Mouse (Mus musculus): Measurements from ENCODE around the gene Mlxipl. TPM values are rescaled to one million over a fixed set of nuclear protein-coding genes. Genes with fewer than 3 reads are reported as not detected.
"Not testable (repeated sequence)": the region's sequence is repeated elsewhere in the genome, so short reads cannot be mapped to it uniquely, and the experiment has no call there.

Mlxipl gene
- 190 and 304 TPM in 2 replicates for polyA plus RNA-seq (2012; rRNA removed)

GRCm38 (mm10) chr5:135089653-135090052 is at the start of gene Mlxipl:
Gene Mlxipl, plus strand, starts transcription at chr5:135089890.
- WGBS = 2% methylated on average over 39 of the region's 39 CpGs
- H3K27me3 ChIP-seq (ENCODE audit: control insufficient read depth, insufficient read depth, low read length) = no peaks in the 10 kb centered on the region; the same call in 1 of the 2 replicates
- H3K4me1 ChIP-seq (ENCODE audit: control insufficient read depth, insufficient read depth, insufficient read length, low read length) = peaks cover 11% of the 10 kb centered on the region
- H3K36me3 ChIP-seq (ENCODE audit: control insufficient read depth, insufficient read depth, low read length) = no peaks in the 10 kb centered on the region
- H3K27ac ChIP-seq (ENCODE audit: insufficient read depth, low read depth, low read length) = peak within 1 kb of the TSS; percentile 5; the same call in 1 of the 2 replicates
- peak; percentile 29; the same call in 1 of the 2 replicates for TF ChIP-seq POLR2A (IDR thresholded peaks at IDR 0.05; ENCODE audit: low read depth, low read length)
- 0 out of 2 replicates have a peak, but pooled peaks have one; percentile 23 for TF ChIP-seq CTCF (IDR thresholded peaks at IDR 0.05; ENCODE audit: extremely low read depth, insufficient read length, insufficient replicate concordance, low read depth, low read length)
- H3K4me3 ChIP-seq (ENCODE audit: low read depth, low read length) = peak within 1 kb of the TSS; percentile 56

DNA sequence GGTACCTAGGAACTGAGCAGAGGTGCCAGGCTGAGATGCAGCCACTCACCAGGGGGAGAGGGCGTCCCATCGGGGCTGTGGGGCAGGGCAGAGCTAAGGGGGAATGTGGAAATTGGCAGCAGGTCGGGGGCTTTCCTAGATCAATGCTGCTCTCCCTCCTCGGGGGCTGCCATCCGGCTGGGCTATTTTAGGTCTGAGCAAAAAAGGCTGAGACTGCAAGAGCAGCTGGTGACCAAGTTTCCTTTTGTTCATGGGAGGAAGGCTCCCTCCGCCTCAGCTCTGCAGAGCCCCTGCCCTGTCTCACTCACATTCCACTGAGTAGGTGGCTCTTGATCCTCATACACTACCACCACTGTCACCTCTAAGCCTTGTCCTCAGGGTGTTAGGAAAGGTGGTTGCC is 49.6 kb upstream of the Mlxipl start:
- Histone ChIP-seq H3K36me3 (ENCODE audit: control insufficient read depth, insufficient read depth, low read length) (no peaks in the 10 kb centered on the region), H3K4me3 (ENCODE audit: low read depth, low read length) (no peak overlapping the region), H3K27me3 (ENCODE audit: control insufficient read depth, insufficient read depth, low read length) (no peaks in the 10 kb centered on the region), H3K27ac (ENCODE audit: insufficient read depth, low read depth, low read length) (no peak overlapping the region), H3K4me1 (ENCODE audit: control insufficient read depth, insufficient read depth, insufficient read length, low read length) (no peaks in the 10 kb centered on the region)
- 70% methylated on average over 6 of the region's 6 CpGs for WGBS
- no peak for TF ChIP-seq POLR2A (IDR thresholded peaks at IDR 0.05; ENCODE audit: low read depth, low read length)
- TF ChIP-seq CTCF (IDR thresholded peaks at IDR 0.05; ENCODE audit: extremely low read depth, insufficient read length, insufficient replicate concordance, low read depth, low read length) = no peak

GRCm38 (mm10) chr5:135040777-135041176 is 48.9 kb upstream of the Mlxipl start:
- Histone ChIP-seq H3K27ac (ENCODE audit: insufficient read depth, low read depth, low read length) (no peak overlapping the region), H3K4me3 (ENCODE audit: low read depth, low read length) (no peak overlapping the region)

GRCm38 (mm10) chr5:135042105-135042788 is 47.4 kb upstream of the Mlxipl start:
- H3K27me3 ChIP-seq (ENCODE audit: control insufficient read depth, insufficient read depth, low read length) = no peaks in the 10 kb centered on the region
- no peak overlapping the region for H3K27ac ChIP-seq (ENCODE audit: insufficient read depth, low read depth, low read length)
- TF ChIP-seq CTCF (IDR thresholded peaks at IDR 0.05; ENCODE audit: extremely low read depth, insufficient read length, insufficient replicate concordance, low read depth, low read length) (no peak), POLR2A (IDR thresholded peaks at IDR 0.05; ENCODE audit: low read depth, low read length) (no peak)
- H3K36me3 ChIP-seq (ENCODE audit: control insufficient read depth, insufficient read depth, low read length) = no peaks in the 10 kb centered on the region
- no peak overlapping the region for H3K4me3 ChIP-seq (ENCODE audit: low read depth, low read length)
- 64% methylated on average over 21 of the region's 21 CpGs for WGBS
- H3K4me1 ChIP-seq (ENCODE audit: control insufficient read depth, insufficient read depth, insufficient read length, low read length) = no peaks in the 10 kb centered on the region

More at GRCm38 (mm10) chr5:135040777-135041176, 48.9 kb upstream of the Mlxipl start:
- Histone ChIP-seq H3K4me1 (ENCODE audit: control insufficient read depth, insufficient read depth, insufficient read length, low read length) (no peaks in the 10 kb centered on the region), H3K36me3 (ENCODE audit: control insufficient read depth, insufficient read depth, low read length) (no peaks in the 10 kb centered on the region), H3K27me3 (ENCODE audit: control insufficient read depth, insufficient read depth, low read length) (no peaks in the 10 kb centered on the region)
- WGBS = 57% methylated on average over 11 of the region's 11 CpGs
- TF ChIP-seq CTCF (IDR thresholded peaks at IDR 0.05; ENCODE audit: extremely low read depth, insufficient read length, insufficient replicate concordance, low read depth, low read length) (no peak), POLR2A (IDR thresholded peaks at IDR 0.05; ENCODE audit: low read depth, low read length) (no peak)

DNA sequence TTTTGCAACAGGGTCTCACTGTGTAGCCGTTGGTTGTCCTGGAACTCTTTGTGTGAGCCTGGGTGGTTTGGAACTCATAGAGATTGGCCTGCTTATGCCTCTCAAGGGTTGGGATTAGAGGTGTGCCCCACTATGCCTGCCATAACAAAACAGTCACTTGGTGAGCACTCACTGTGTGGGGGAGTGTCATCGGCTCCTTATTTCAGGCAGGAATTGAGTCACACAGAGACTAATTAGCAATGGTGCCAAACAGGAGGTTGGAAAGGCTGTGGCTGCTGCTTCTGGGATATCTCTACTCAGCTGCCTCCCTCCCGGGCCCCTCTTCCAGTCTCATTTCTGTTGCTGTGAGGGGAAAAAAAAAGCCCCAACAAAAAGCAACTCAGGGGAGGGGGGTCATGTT is 45.1 kb upstream of the Mlxipl start:
- Histone ChIP-seq H3K4me3 (ENCODE audit: low read depth, low read length) (no peak overlapping the region), H3K36me3 (ENCODE audit: control insufficient read depth, insufficient read depth, low read length) (no peaks in the 10 kb centered on the region), H3K4me1 (ENCODE audit: control insufficient read depth, insufficient read depth, insufficient read length, low read length) (no peaks in the 10 kb centered on the region), H3K27me3 (ENCODE audit: control insufficient read depth, insufficient read depth, low read length) (no peaks in the 10 kb centered on the region), H3K27ac (ENCODE audit: insufficient read depth, low read depth, low read length) (no peak overlapping the region)
- WGBS = 92% methylated on average over 3 of the region's 3 CpGs
- TF ChIP-seq CTCF (IDR thresholded peaks at IDR 0.05; ENCODE audit: extremely low read depth, insufficient read length, insufficient replicate concordance, low read depth, low read length) (no peak), POLR2A (IDR thresholded peaks at IDR 0.05; ENCODE audit: low read depth, low read length) (no peak)

DNA sequence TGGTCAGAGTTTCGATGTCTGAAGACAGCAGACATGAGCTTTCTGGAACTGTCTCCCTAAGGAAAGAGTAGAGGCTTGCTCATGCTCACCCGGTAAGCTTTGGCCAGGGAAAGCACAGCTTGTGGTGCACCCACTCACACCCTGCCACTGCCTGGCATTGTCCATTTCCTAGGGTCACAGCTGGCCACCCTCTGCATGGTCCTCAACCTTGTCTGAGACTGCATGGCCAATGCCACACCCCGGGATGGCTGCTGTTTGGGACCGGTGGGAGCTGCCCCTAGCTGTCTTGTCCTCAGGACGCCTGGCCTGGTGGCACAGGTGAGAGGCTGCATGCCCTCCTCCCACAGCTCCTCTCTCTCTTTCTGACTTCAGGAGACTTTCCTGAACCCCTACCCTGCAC is 41.2 kb upstream of the Mlxipl start:
- TF ChIP-seq POLR2A (IDR thresholded peaks at IDR 0.05; ENCODE audit: low read depth, low read length) (no peak), CTCF (IDR thresholded peaks at IDR 0.05; ENCODE audit: extremely low read depth, insufficient read length, insufficient replicate concordance, low read depth, low read length) (no peak)
- H3K36me3 ChIP-seq (ENCODE audit: control insufficient read depth, insufficient read depth, low read length) = peaks cover 8% of the 10 kb centered on the region
- H3K4me1 ChIP-seq (ENCODE audit: control insufficient read depth, insufficient read depth, insufficient read length, low read length) = no peaks in the 10 kb centered on the region
- H3K27ac ChIP-seq (ENCODE audit: insufficient read depth, low read depth, low read length) = no peak overlapping the region
- WGBS = 88% methylated on average over 5 of the region's 5 CpGs
- no peaks in the 10 kb centered on the region for H3K27me3 ChIP-seq (ENCODE audit: control insufficient read depth, insufficient read depth, low read length)
- no peak overlapping the region for H3K4me3 ChIP-seq (ENCODE audit: low read depth, low read length)

GRCm38 (mm10) chr5:135049268-135049667 is 40.4 kb upstream of the Mlxipl start:
- not testable (repeated sequence) for H3K27ac ChIP-seq (ENCODE audit: insufficient read depth, low read depth, low read length); H3K4me1 ChIP-seq (ENCODE audit: control insufficient read depth, insufficient read depth, insufficient read length, low read length); H3K4me3 ChIP-seq (ENCODE audit: low read depth, low read length); H3K27me3 ChIP-seq (ENCODE audit: control insufficient read depth, insufficient read depth, low read length)
- H3K36me3 ChIP-seq (ENCODE audit: control insufficient read depth, insufficient read depth, low read length) = peaks cover 15% of the 10 kb centered on the region
- WGBS = 97% methylated on average over 6 of the region's 6 CpGs
